Comparison of ENCODE assay signal across 13 mouse cellular contexts in genomic region chr10:122326851-122327250, GRCm38 (mm10).
DNase-seq lines count a peak whose midpoint lies in the region.
"Had no signal": no experiment of that assay in that cellular context is flagged by ENCODE, and none has a peak within 500 bp of the region (broad histone marks: within the 10 kb centered on the region; RNA-seq: fewer than 3 reads in every experiment).

No protein-coding gene starts in this region.

- peak; percentile 84 for DNase-seq in heart, adult 11 months
- no peak for DNase-seq in heart, postnatal 25 days (ENCODE audit: low spot score)
- DNase-seq in left cerebral cortex, postnatal 4 days = peak; percentile 14
- DNase-seq in left cerebral cortex, postnatal 25 days (ENCODE audit: low spot score in 2 of 2) = no peak
- peak; percentile 12 for DNase-seq in NIH3T3 (ENCODE audit: low read depth)
- peak; percentile 16 for DNase-seq in fibroblast of lung, adult 2 months (ENCODE audit: low read depth)
- DNase-seq in layer of hippocampus, adult 18-20 months (ENCODE audit: low spot score in 2 of 2) = no peak
- DNase-seq: cerebellum, adult 18-20 months; gastrocnemius, postnatal 25 days; kidney, postnatal 4 days; lung, adult 2 months; lung, postnatal 4 days; right cerebral cortex, postnatal 25 days had no signal

- intact Hi-C loops in heart, postnatal 25 days (cut with DNase I) = no loop called here
- intact Hi-C loops in left cerebral cortex, postnatal 4 days (cut with DNase I) = no loop called here
- intact Hi-C loops in left cerebral cortex, postnatal 25 days (cut with DNase I) = no loop called here

Comparison
In these comparisons a context has a peak if more than half of its experiments do, and no peak if none do; other contexts are left out.
1. DNase-seq: peak in heart, adult 11 months (single experiment), left cerebral cortex, postnatal 4 days (single experiment), NIH3T3 (single experiment) and fibroblast of lung, adult 2 months (single experiment); none in heart, postnatal 25 days (single experiment), left cerebral cortex, postnatal 25 days (0 of 2) and layer of hippocampus, adult 18-20 months (0 of 2).